Mouse (Mus musculus): ENCODE measurements around the gene Raver1. TPM values are rescaled to one million over a fixed set of nuclear protein-coding genes. Genes with fewer than 3 reads are reported as not detected.
A peak's percentile ranks its signal among the peaks of the same experiment; 100 is the strongest.
"Not testable (repeated sequence)": the region's sequence is repeated elsewhere in the genome, so short reads cannot be mapped to it uniquely, and the experiment has no call there.

The Raver1 gene
- total RNA-seq, 4 experiments from 2014 or later, result 43.9 to 78.6 (median 56.6) TPM

GRCm38 (mm10) chr9:21105760-21106564 is 14.2 kb upstream of the Raver1 start:
- DNase-seq, result no peak

- no peak for DNase-seq
These were observed 13.0 kb upstream of the Raver1 start for GRCm38 (mm10) chr9:21104814-21105213.

GRCm38 (mm10) chr9:21102076-21102475 is 10.3 kb upstream of the Raver1 start:
- no peak for DNase-seq

GRCm38 (mm10) chr9:21100447-21101161 is 8.8 kb upstream of the Raver1 start:
- DNase-seq, result no peak

- DNase-seq, result no peak
These were observed 6.0 kb upstream of the Raver1 start for GRCm38 (mm10) chr9:21097793-21098192.

DNA sequence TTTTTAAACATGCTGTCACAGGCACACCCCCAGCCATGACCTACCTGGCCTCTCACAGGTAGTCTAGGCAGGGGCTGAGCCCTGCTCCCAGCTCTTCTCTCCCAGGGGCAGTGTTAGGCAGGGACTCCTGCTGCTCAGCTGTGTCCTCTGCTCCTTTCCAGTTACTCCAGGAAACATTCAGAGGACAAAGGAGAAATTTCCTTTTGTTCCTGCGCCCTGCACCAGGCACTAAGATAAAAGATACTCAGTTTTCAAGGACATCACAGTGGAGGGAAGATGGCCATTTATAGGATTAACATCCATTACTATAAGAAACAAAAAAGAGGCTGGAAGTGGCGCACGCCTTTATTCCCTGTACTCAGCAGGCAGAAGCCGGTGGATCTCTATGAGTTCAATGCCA is 4.2 kb upstream of the Raver1 start:
- DNase-seq, result no peak

DNA sequence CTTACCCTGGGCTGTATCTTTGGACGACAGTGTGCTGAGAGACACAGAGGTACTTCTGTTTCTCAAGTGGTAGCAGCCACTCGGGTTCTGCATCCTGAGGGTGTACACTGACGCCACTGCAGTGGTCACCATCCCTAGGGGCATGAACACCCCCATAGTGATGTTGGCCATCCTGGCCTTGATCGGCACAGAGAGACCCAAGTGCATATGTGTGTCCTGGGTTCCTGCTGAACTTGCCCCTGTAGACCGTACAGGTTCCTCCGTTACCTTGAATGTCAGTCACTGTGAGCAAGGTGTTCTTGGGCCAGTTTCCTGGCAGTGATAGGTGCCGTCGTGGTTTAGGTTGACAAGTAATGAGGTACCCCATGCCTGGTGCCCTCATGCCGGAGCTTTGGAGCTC is 1.6 kb upstream of the Raver1 start:
- DNase-seq, result no peak

DNA sequence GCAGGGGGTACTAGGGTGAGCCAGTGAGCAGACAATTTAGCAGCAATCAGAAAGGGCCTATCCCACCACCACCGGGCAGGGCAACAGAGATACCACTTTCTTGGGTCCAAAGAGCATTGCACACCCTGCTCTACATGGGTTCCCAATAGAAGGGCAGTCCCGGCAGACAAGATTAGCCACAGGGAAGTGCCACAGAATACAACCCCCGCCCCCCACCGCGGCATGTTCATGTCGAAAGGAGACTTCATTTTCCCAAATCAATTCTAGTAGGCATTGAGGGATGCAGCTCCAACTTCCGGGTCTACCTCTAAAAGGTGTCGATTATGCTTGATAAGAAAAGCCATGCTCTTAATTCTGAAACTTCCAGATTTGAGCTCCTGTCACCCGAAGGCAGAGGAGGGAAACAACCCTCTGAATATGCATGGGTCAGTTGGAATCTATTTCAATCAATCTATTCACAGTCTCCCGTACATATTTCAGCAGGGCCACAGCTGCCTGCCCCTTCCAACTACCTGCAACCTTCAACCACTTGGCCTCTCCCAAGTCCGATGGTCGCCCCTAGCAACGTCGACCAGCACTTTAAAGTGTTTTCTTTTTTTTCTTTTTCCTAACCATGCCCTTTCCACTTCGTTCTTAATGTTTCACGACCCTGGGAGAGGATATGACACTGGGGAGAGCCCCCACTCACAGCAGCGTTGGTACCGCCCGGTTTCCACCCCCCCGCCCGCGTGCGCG is 669 bp downstream of the Raver1 start:
- no peak for DNase-seq

DNA sequence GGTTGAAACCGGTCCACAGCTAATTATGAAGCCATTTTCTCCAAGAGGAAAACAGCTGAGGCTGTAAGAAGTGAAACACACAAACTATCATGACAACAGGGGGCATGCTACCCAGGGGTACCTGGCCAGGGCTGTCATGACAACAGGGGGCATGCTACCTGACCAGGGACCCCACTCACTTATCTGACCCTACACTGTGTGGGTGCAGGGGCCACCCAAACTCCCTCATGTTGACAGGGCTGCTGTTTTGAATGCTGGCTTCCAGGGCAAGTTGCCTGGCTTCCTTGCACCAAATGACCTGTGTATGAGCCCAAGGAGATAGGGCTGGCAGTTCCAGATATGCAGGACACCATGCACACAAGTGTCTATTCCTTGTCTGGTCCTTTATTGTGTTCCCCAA is 1.3 kb downstream of the Raver1 start:
- DNase-seq, result no peak

DNA sequence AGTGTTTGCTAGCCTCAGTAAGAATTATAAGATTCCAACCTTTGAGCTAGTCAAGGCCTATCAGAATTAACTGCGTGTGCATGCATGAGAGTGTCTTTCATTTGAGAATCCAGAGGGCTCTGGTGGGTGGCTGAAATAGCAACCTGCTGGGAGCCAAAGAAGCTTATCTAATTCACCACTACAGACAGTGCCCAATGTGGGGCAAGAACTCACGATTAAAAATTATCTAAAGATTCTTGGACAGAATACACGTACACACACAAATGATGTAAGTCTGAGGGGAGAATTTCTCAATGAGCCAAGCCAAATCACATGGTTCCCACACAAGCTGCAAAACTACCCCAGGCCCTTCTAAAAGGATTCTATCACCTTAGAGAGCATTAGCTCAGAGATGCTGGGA is 8.5 kb downstream of the Raver1 start:
- no peak for DNase-seq

DNA sequence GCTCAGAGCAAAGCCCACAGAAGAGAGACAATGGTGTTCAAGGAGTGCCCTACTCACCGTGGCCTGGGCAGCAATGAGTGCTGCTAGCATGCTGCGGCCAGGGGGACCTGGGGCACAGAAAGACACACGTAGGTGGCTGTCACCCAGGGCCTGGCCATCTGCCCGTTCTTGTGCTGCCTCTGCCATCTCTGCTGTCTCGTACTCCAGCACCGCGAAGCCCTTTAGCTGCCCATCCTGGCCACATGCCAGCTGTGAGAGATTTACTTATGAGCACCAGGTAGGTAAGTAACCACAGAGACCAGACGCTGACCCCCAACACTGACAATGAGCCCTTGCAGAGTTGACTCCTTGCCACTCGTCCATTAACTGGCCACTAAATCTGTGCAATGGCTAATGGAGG is 10.7 kb downstream of the Raver1 start:
- no peak for DNase-seq

- DNase-seq, result no peak
These were observed 16.2 kb downstream of the Raver1 start for GRCm38 (mm10) chr9:21075625-21076024.

- no peak for DNase-seq
These were observed 17.6 kb downstream of the Raver1 start for GRCm38 (mm10) chr9:21074173-21074572.

DNA sequence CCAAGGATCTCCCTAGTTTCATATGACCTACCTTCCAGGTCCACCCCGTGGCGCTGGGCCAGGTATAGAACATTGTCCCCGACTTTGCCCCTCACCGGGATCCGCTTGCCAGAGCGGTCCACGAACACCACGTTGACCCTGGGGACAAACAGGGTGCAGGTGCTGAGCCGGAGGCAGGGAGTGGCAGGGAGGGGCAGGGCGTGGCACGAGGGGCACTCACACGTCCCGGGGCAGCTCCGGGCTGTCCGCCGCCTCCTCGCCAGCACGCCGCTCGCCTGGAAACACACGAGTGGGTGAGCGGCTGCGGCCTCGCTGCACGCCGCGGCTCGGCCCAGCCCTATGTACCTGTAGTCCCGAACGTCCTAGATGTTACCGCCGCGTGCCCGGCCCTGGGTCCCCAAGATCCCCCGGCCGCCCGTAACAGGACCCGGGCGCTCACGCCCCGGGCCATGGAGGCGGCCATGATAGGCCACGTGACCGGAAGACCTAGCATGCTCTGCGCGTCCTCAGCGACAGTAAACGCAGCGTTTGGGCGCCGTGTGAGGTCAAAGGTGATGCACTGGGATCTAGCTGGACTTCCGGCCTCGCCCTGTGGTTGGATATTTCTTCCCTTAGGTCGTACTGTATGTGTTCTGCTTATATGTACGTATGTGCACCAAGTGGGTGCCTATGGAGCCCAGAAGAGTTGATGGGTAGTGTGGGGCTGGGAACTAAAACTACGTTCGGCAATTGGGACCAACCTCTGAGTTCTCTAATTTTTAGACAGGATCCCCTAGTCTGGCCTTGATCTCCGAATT is 18.6 kb downstream of the Raver1 start, which contains the start of the genes Gm49373 and Fdx1l:
Gene Gm49373 (minus strand): TSS at position 53 of the 797 bp plus-strand sequence.
Gene Fdx1l (minus strand): TSS at position 571 of the 797 bp plus-strand sequence.
- peak; percentile 89 for DNase-seq

DNA sequence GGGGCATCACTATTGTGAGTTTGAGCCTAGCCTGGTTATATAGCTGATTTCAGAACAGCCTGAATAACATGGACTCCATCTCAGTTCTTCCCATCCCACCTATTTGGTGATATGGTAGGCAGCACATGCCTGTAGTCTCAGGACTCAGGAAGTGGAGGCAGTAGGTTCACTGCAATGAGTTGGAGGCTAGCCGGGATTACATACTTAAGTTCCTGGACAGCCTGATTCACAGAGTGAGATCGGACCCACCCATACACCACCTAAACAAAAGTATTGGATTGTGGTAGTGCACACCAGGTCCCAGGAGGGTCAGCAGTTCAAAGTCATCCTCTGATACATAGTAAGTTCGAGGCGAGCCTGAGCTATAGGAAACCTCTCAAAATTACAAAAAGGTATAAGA is 19.2 kb downstream of the Raver1 start:
- no peak for DNase-seq

GRCm38 (mm10) chr9:21067006-21067684 is 24.7 kb downstream of the Raver1 start, which contains the start of gene Zglp1:
Gene Zglp1 (minus strand): TSS chr9:21067093.
- no peak for DNase-seq

GRCm38 (mm10) chr9:21062928-21063327 is 28.9 kb downstream of the Raver1 start:
- DNase-seq, result no peak

DNA sequence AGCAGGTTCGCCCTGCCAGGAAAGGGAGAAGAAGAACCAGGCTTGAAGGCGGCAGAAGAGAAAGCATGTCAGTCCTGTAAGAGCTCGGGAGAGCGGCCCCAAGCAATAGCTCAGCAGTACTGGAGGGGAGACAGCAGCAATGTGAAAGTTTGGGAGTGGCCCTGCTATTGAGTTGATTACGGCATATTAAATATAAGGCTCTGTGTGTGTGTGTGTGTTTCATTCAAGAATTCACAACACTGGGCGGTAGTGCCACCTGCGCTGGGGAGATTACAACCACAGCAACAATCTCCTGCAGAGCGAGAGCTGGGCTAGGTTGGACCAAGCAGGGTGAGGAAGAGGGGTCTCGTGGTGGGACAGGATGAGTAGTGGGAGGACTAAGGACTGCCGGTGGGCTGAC is 40.2 kb downstream of the Raver1 start:
- no peak for DNase-seq

GRCm38 (mm10) chr9:21045235-21045634 is 46.6 kb downstream of the Raver1 start:
- DNase-seq, result no peak

GRCm38 (mm10) chr9:21044785-21045184 is 47.0 kb downstream of the Raver1 start:
- not testable (repeated sequence) for DNase-seq

- no peak for DNase-seq
These were observed 48.2 kb downstream of the Raver1 start for GRCm38 (mm10) chr9:21043563-21043962.

GRCm38 (mm10) chr9:21041308-21041707 is 50.5 kb downstream of the Raver1 start:
- DNase-seq, result no peak
